16 mouse cellular contexts compared by ENCODE assay signal in genomic region chr1:120258245-120258644, GRCm38 (mm10). TPM values are rescaled to one million over a fixed set of nuclear protein-coding genes. Genes with fewer than 3 reads are reported as not detected.
A peak's percentile ranks its signal among the peaks of the same experiment; 100 is the strongest.
DNase-seq lines count a peak whose midpoint lies in the region; ATAC-seq and TF ChIP-seq lines count a peak whose summit lies in the region.
"Had no signal": no experiment of that assay in that cellular context is flagged by ENCODE, and none has a peak within 500 bp of the region (broad histone marks: within the 10 kb centered on the region; RNA-seq: fewer than 3 reads in every experiment).

No protein-coding gene starts in this region.

- TF ChIP-seq RAD21 in CH12.LX (IDR thresholded peaks at IDR 0.05; ENCODE audit: low read depth, low read length), result no peak

- ATAC-seq in heart, embryonic 11.5 days (replicated peaks; ENCODE audit: insufficient number of reproducible peaks, low FRiP score, low TSS enrichment), result no peak
- no peak for ATAC-seq in embryonic facial prominence, embryonic 14.5 days (ENCODE audit: low read depth)
- ATAC-seq: CD4-positive, CD25-positive, alpha-beta regulatory T cell, adult 4 months; intestine, embryonic 16.5 days had no signal

- in situ Hi-C loops in CH12.LX (cut with MboI; ENCODE audit: low pct_ligation_motif_present, low pct_unique_long_range_greater_than_20kb, low sequenced_read_pairs), result no loop called here

- peak overlapping the region; percentile 33 for H3K4me2 ChIP-seq in heart, embryonic 11.5 days
- 0 out of 2 replicates have a peak overlapping the region, but pooled peaks have one; percentile 48 for H3K4me2 ChIP-seq in CH12.LX (ENCODE audit: insufficient read depth, low read depth, poor library complexity, severe bottlenecking)
- no peak overlapping the region; the same call in 1 of the 2 replicates for H3K4me2 ChIP-seq in embryonic facial prominence, embryonic 14.5 days (ENCODE audit: low read depth, low read length)
- H3K4me2 ChIP-seq: heart, embryonic 15.5 days had no signal

- TF ChIP-seq POLR2A in CH12.LX (IDR thresholded peaks at IDR 0.05; ENCODE audit: low read depth, low read length), result no peak

- DNase-seq in heart, adult 11 months, result no peak
- no peak for DNase-seq in CH12.LX (ENCODE audit: extremely low read depth)
- no peak for DNase-seq in embryonic facial prominence, embryonic 14.5 days (ENCODE audit: low spot score)
- no peak for DNase-seq in left cerebral cortex, adult 11 months (ENCODE audit: low spot score)
- DNase-seq in adrenal gland, postnatal 36 days, result no peak
- no peak for DNase-seq in cerebellum, adult 11-12 months
- DNase-seq: embryo, embryonic 11 days; lung, adult 18-20 months; midbrain, embryonic 14.5 days; right cerebral cortex, adult 18-20 months had no signal

- dilution Hi-C loops in CH12.LX (cut with MboI; ENCODE audit: extremely low pct_ligation_motif_present, extremely low pct_unique_long_range_greater_than_20kb, low sequenced_read_pairs), result no loop called here

- H3K27me3 ChIP-seq in heart, embryonic 11.5 days (ENCODE audit: control insufficient read depth, insufficient read depth, low read length), result no peaks in the 10 kb centered on the region
- no peaks in the 10 kb centered on the region for H3K27me3 ChIP-seq in CH12.LX (replicated peaks)
- no peaks in the 10 kb centered on the region for H3K27me3 ChIP-seq in embryonic facial prominence, embryonic 14.5 days (replicated peaks; ENCODE audit: control insufficient read depth, insufficient read depth, low read length)
- H3K27me3 ChIP-seq: heart, embryonic 15.5 days had no signal

- H3K9ac ChIP-seq in heart, embryonic 11.5 days (ENCODE audit: low read depth, low read length), result no peak overlapping the region; the same call in 1 of the 2 replicates
- H3K9ac ChIP-seq in CH12.LX (ENCODE audit: insufficient read depth, low read depth), result no peak overlapping the region
- peak overlapping the region; percentile 21; the same call in 1 of the 2 replicates for H3K9ac ChIP-seq in embryonic facial prominence, embryonic 14.5 days (ENCODE audit: low read depth, low read length)
- H3K9ac ChIP-seq: heart, embryonic 15.5 days had no signal

- no peaks in the 10 kb centered on the region for H3K79me2 ChIP-seq in CH12.LX (replicated peaks; ENCODE audit: control insufficient read depth, extremely low read depth, insufficient read depth, poor library complexity, severe bottlenecking)
- peaks cover 73% of the 10 kb centered on the region for H3K79me2 ChIP-seq in macrophage (ENCODE audit: inconsistent target)

- WGBS in heart, embryonic 11.5 days (ENCODE audit: insufficient replicate concordance), result 75% methylated on average over 8 of the region's 8 CpGs
- 45% methylated on average over 8 of the region's 8 CpGs for WGBS in embryonic facial prominence, embryonic 14.5 days
- 94% methylated on average over 8 of the region's 8 CpGs for WGBS in macrophage (ENCODE audit: missing documents)

- peak overlapping the region; percentile 75 for H3K27ac ChIP-seq in heart, embryonic 11.5 days (ENCODE audit: low read depth, low read length)
- H3K27ac ChIP-seq in CH12.LX (ENCODE audit: insufficient read depth, low read depth) (no peak overlapping the region), macrophage (0 out of 2 replicates have a peak overlapping the region, but pooled peaks have one; percentile 2)
- H3K27ac ChIP-seq in embryonic facial prominence, embryonic 14.5 days (replicated peaks; ENCODE audit: low read depth, low read length), result no peak overlapping the region
- H3K27ac ChIP-seq: heart, embryonic 15.5 days; layer of hippocampus, adult 2 months had no signal

- no peaks in the 10 kb centered on the region for H3K9me3 ChIP-seq in heart, embryonic 11.5 days (replicated peaks; ENCODE audit: control insufficient read depth, low read length)
- no peaks in the 10 kb centered on the region for H3K9me3 ChIP-seq in CH12.LX (replicated peaks; ENCODE audit: low read length)
- no peaks in the 10 kb centered on the region for H3K9me3 ChIP-seq in embryonic facial prominence, embryonic 14.5 days (ENCODE audit: control insufficient read depth, low read length)
- H3K9me3 ChIP-seq: heart, embryonic 15.5 days had no signal

- TF ChIP-seq CTCF in CH12.LX (conservative IDR thresholded peaks at IDR 0.05 in 1 of 2, IDR thresholded peaks at IDR 0.05 in 1 of 2; ENCODE audit: low read depth in 2 of 2, low read length in 2 of 2), result no peak

- peaks cover 10% of the 10 kb centered on the region for H3K4me1 ChIP-seq in heart, embryonic 11.5 days (ENCODE audit: control insufficient read depth, insufficient read depth, low read length)
- peaks cover 2 to 53% of the 10 kb centered on the region in 2 experiments for H3K4me1 ChIP-seq in CH12.LX (ENCODE audit: control insufficient read depth in 1 of 2, insufficient read depth in 2 of 2)
- H3K4me1 ChIP-seq in embryonic facial prominence, embryonic 14.5 days (ENCODE audit: control insufficient read depth, insufficient read depth, low read length), result 0 out of 2 replicates have a peak, but pooled peaks cover 5% of the 10 kb centered on the region

- no peaks in the 10 kb centered on the region for H3K36me3 ChIP-seq in heart, embryonic 11.5 days (ENCODE audit: control insufficient read depth, insufficient read depth, low read length)
- H3K36me3 ChIP-seq in CH12.LX (replicated peaks in 1 of 2; ENCODE audit: control insufficient read depth in 1 of 2, insufficient read depth in 1 of 2, low read length in 1 of 2) (no peaks in the 10 kb centered on the region), macrophage (ENCODE audit: inconsistent target) (no peaks in the 10 kb centered on the region)
- no peaks in the 10 kb centered on the region for H3K36me3 ChIP-seq in embryonic facial prominence, embryonic 14.5 days (ENCODE audit: control insufficient read depth, insufficient read depth, low read length)
- H3K36me3 ChIP-seq: heart, embryonic 15.5 days had no signal

- H3K4me3 ChIP-seq in heart, embryonic 11.5 days (ENCODE audit: low read depth, low read length), result no peak overlapping the region
- no peak overlapping the region for H3K4me3 ChIP-seq in CH12.LX (replicated peaks in 1 of 3; ENCODE audit: low read depth in 2 of 3, low read length in 2 of 3, poor library complexity in 1 of 3)
- no peak overlapping the region for H3K4me3 ChIP-seq in embryonic facial prominence, embryonic 14.5 days (ENCODE audit: low read depth, low read length)
- H3K4me3 ChIP-seq in macrophage (ENCODE audit: inconsistent target), result no peak overlapping the region
- H3K4me3 ChIP-seq: heart, embryonic 15.5 days; layer of hippocampus, adult 2 months had no signal

- no peak for TF ChIP-seq EP300 in CH12.LX (IDR thresholded peaks at IDR 0.05; ENCODE audit: low read length)

TF ChIP-seq in CH12.LX, 34 proteins besides CTCF, POLR2A, EP300 and RAD21:
- TF ChIP-seq CHD1 (IDR thresholded peaks at IDR 0.05; ENCODE audit: low read depth, low read length) (no peak), MAZ (IDR thresholded peaks at IDR 0.05; ENCODE audit: low read depth, low read length) (no peak), POLR2AphosphoS2 (IDR thresholded peaks at IDR 0.05; ENCODE audit: low read depth, low read length) (no peak), JUND (conservative IDR thresholded peaks at IDR 0.05; ENCODE audit: low read depth, low read length) (no peak), SMC3 (IDR thresholded peaks at IDR 0.05; ENCODE audit: low read depth, low read length) (no peak), MAX (IDR thresholded peaks at IDR 0.05; ENCODE audit: low read length) (no peak), PAX5 (IDR thresholded peaks at IDR 0.05; ENCODE audit: low read length) (no peak), SIN3A (IDR thresholded peaks at IDR 0.05; ENCODE audit: low read length) (no peak), UBTF (IDR thresholded peaks at IDR 0.05; ENCODE audit: low read depth, low read length) (no peak), E2F4 (IDR thresholded peaks at IDR 0.05; ENCODE audit: insufficient replicate concordance, low read depth, low read length) (no peak), NRF1 (IDR thresholded peaks at IDR 0.05; ENCODE audit: low read depth, low read length) (no peak), HCFC1 (IDR thresholded peaks at IDR 0.05; ENCODE audit: low read depth, low read length) (no peak), ETS1 (conservative IDR thresholded peaks at IDR 0.05; ENCODE audit: low read depth, low read length) (no peak)
TF ChIP-seq in CH12.LX: peak in this region for 0.

RNA-seq across cellular contexts. Expression of gene Steap3, which starts 14.3 kb away (rescaled TPM):
- 14.7 and 18.6 TPM in 2 replicates for polyA plus RNA-seq in heart, embryonic 11.5 days (2014; fragmentation: Nextera tagmentation; extraction: Ambion mirVana)
- total RNA-seq in CH12.LX (2012; rRNA removed) (1.6 and 2.9 TPM in 2 replicates), CH12.LX (2014; rRNA removed) (0.95 and 1.2 TPM in 2 replicates)
- polyA plus RNA-seq in CH12.LX (2012; ENCODE audit: insufficient read length, low read depth) (7.3 and 8.0 TPM in 2 replicates), macrophage (2018) (26.5 to 41.9 TPM (median 39.9 TPM) in 3 replicates)
- 12.9 and 13.2 TPM in 2 replicates for polyA plus RNA-seq in embryonic facial prominence, embryonic 14.5 days (2014; fragmentation: Nextera tagmentation; extraction: Ambion mirVana)
- 10 to 100 TPM in 16 of 26 experiments, 1 to 10 TPM in 10; 2.0 to 49.3 (median 15.3) TPM for total RNA-seq in macrophage (2018; cell fraction: chromatin; rRNA removed)
- 10 to 100 TPM; 20.7 to 52.8 (median 31.3) TPM for total RNA-seq in macrophage (2018; cell fraction: cytosol; rRNA removed)
- total RNA-seq in macrophage (2018; cell fraction: nucleus; rRNA removed), result 10 to 100 TPM in 25 of 26 experiments, 1 to 10 TPM in 1; 4.7 to 54.2 (median 27.9) TPM
- total RNA-seq in adrenal gland, postnatal 36 days (2021), result 10 to 100 TPM; 21.9 to 48.2 TPM
- polyA plus RNA-seq: CD4-positive, CD25-positive, alpha-beta regulatory T cell, adult 4 months had no signal

Comparison
In these comparisons a context has a peak if more than half of its experiments do, and no peak if none do; other contexts are left out.
1. H3K27ac ChIP-seq: peak in heart, embryonic 11.5 days (single experiment) and macrophage (single experiment); none in CH12.LX (single experiment) and embryonic facial prominence, embryonic 14.5 days (single experiment).